Mouse (Mus musculus): ENCODE results near the gene Olfr1009.

DNA sequence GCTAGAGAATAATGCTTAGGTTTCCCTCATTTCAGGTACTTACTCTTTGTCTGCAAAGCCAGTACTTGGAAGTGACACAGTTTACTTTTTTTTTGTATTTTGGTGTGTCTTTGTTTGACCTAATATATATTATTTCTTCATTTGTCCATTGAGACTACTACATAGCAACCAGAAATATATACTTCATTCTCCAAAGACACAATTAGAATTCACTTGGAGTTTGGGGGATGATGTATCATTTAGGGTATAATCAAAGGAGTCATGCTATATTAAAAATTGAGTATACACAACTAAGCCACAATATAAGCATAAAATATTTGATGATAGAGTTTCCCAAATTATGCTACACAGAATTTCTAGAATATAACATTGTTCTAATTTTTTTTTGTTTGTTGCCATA is 36.6 kb upstream of the Olfr1009 start, which contains the start of gene Olfr1006:
- TF ChIP-seq CTCF (IDR thresholded peaks at IDR 0.05; ENCODE audit: extremely low read depth, insufficient read length, insufficient replicate concordance, low read depth, low read length) (no peak), POLR2A (IDR thresholded peaks at IDR 0.05; ENCODE audit: low read depth, low read length) (no peak)
